Mouse (Mus musculus): ENCODE data around the gene Ltbp3.

The Ltbp3 gene

GRCm38 (mm10) chr19:5740320-5741317 lies at the start of gene Ltbp3:
Gene Ltbp3, plus strand, starts transcription at chr19:5740904.
- DNase-seq (ENCODE audit: low spot score in 2 of 2) = no peak

- no peak for DNase-seq (ENCODE audit: low spot score in 2 of 2)
Observed at GRCm38 (mm10) chr19:5691601-5692000, 49.1 kb upstream of the Ltbp3 start.

GRCm38 (mm10) chr19:5692086-5692912 lies 48.4 kb upstream of the Ltbp3 start:
- no peak for DNase-seq (ENCODE audit: low spot score in 2 of 2)

GRCm38 (mm10) chr19:5692913-5693396 lies 47.7 kb upstream of the Ltbp3 start:
- no peak for DNase-seq (ENCODE audit: low spot score in 2 of 2)

- no peak for DNase-seq (ENCODE audit: low spot score in 2 of 2)
Observed at GRCm38 (mm10) chr19:5693801-5694200, 46.9 kb upstream of the Ltbp3 start.

GRCm38 (mm10) chr19:5695849-5696462 lies 44.7 kb upstream of the Ltbp3 start:
- DNase-seq (ENCODE audit: low spot score in 2 of 2) = no peak

GRCm38 (mm10) chr19:5704163-5704800 lies 36.4 kb upstream of the Ltbp3 start, which contains the start of gene Kcnk7:
Gene Kcnk7, plus strand, starts transcription at chr19:5704367.
- DNase-seq (ENCODE audit: low spot score in 2 of 2) = peak; percentile 48 to 74

- peak; percentile 60 to 81 for DNase-seq (ENCODE audit: low spot score in 2 of 2)
Observed at GRCm38 (mm10) chr19:5704801-5705571, 35.7 kb upstream of the Ltbp3 start.

GRCm38 (mm10) chr19:5710068-5710467 lies 30.6 kb upstream of the Ltbp3 start:
- DNase-seq (ENCODE audit: low spot score in 2 of 2) = no peak

GRCm38 (mm10) chr19:5710581-5710980 lies 30.1 kb upstream of the Ltbp3 start:
- DNase-seq (ENCODE audit: low spot score in 2 of 2) = no peak

- peak in 1 of 2 experiments; percentile 79 for DNase-seq (ENCODE audit: low spot score in 2 of 2)
Observed at GRCm38 (mm10) chr19:5711218-5711617, 29.5 kb upstream of the Ltbp3 start.

GRCm38 (mm10) chr19:5711907-5712460 lies 28.7 kb upstream of the Ltbp3 start:
- DNase-seq (ENCODE audit: low spot score in 2 of 2) = no peak

- no peak for DNase-seq (ENCODE audit: low spot score in 2 of 2)
Observed at GRCm38 (mm10) chr19:5713255-5713654, 27.4 kb upstream of the Ltbp3 start.

GRCm38 (mm10) chr19:5713730-5714129 lies 27.0 kb upstream of the Ltbp3 start:
- peak in 1 of 2 experiments; percentile 53 for DNase-seq (ENCODE audit: low spot score in 2 of 2)

- peak; percentile 48 to 82 for DNase-seq (ENCODE audit: low spot score in 2 of 2)
Observed at GRCm38 (mm10) chr19:5715793-5716688, 24.7 kb upstream of the Ltbp3 start.

- DNase-seq (ENCODE audit: low spot score in 2 of 2) = peak in 1 of 2 experiments; percentile 26
Observed at GRCm38 (mm10) chr19:5716955-5717354, 23.7 kb upstream of the Ltbp3 start.

GRCm38 (mm10) chr19:5721233-5721632 lies 19.5 kb upstream of the Ltbp3 start:
- no peak for DNase-seq (ENCODE audit: low spot score in 2 of 2)

GRCm38 (mm10) chr19:5722848-5723425 lies 17.8 kb upstream of the Ltbp3 start:
- DNase-seq (ENCODE audit: low spot score in 2 of 2) = peak; percentile 62 to 67
